Mouse (Mus musculus) regulatory T cell (primary cell): ENCODE measurements around the gene Arrdc5.

Experiments
- in situ Hi-C: fragments of 300-600 bp; cut with MboI, MseI; formaldehyde crosslinking; loops from one replicate; pipeline ENCODE4 v1.15.1; 2025; ENCODE audit warnings: high pct_unique_total_duplicates

The Arrdc5 gene

DNA sequence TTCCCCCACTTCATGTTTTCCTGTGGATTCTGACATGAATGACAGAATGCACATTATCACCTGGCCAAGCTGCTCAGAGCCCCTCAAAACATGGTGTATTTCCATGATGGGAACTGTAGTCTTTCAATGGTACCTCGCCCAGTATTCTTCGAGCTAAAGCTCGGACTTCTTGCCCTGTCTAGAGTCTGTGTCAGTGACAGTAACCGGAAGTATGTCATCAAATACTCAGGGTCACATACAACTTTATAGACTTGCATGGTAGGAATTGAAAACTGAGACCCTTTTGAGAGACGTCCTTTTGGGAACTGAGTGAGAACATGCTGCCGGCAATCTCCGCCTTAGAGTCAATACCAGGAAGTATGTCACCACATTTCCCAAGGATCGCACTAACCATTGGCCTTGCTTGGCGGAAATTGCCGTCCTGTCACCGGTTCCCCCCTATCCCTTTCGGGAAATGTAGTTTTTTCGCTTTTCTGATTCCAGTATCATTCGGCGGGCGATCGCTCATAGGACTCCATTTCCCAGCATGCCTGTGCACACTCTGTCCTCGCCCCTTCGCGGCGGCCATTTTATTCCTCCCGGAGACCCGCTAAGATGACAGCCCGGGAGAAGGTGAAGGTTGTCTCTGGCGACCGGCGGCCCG, 43.7 kb downstream of the Arrdc5 start, which contains the start of gene Fem1a:
TSS of gene Fem1a (plus strand) at position 572 of the 643 bp plus-strand sequence.
- in situ Hi-C loops = no loop called here

DNA sequence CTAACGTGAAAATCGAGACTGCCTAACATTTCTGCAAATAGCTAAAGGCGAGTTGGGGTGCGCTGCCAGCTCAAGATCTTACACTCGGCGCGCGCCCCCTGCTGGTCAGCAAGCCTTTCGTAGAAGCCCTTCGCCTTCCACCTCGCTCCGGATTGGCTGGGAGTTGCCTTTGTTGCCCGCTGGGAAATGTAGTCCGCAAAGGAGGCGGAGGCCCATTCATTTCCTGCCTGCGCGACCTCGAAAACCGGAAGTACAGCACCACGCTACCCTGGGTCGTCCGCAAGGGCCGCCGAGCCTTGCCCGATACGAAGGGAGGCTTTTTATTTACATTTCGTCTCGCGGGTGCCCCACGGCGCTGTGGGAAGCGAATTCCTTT, 44.2 kb downstream of the Arrdc5 start:
- in situ Hi-C loops = no loop called here

DNA sequence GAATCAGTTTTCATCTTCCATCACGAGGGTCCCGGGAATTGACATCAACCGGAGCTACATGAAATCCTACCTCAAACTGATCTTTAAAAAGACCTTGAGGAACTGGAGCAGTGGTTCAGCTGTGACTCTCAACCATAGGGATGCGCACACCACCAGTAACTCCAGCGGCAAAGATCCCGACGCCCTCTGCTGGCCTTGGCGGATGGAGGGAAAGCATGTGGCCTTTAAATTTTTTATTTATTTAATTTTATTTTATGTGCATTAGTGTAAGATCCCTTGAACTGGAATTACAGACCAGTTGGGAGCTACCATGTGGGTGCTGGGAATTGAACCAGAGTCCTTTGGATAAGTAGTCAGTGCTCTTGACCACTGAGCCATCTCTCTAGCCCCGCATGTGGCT, 44.7 kb downstream of the Arrdc5 start:
- in situ Hi-C loops = no loop called here

DNA sequence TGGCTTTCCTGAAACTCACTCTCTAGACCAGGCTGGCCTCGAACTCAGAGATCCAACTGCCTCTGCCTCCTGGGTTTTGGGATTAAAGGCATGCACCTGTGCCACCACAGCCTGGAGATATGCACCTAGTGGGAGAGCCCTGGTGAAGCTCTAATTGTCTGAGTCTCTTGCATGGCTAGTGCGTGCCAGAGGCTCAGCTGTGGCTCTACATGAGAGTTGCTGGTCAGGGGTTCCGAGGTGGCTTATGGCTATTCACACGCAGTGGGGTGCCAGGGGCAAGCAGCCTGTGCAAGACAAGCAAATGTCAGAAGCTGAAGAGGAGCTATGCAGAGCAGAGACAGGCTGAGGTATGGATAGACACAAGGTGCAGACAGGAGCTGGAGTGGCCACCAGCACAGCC, 45.4 kb downstream of the Arrdc5 start:
- in situ Hi-C loops = no loop called here

DNA sequence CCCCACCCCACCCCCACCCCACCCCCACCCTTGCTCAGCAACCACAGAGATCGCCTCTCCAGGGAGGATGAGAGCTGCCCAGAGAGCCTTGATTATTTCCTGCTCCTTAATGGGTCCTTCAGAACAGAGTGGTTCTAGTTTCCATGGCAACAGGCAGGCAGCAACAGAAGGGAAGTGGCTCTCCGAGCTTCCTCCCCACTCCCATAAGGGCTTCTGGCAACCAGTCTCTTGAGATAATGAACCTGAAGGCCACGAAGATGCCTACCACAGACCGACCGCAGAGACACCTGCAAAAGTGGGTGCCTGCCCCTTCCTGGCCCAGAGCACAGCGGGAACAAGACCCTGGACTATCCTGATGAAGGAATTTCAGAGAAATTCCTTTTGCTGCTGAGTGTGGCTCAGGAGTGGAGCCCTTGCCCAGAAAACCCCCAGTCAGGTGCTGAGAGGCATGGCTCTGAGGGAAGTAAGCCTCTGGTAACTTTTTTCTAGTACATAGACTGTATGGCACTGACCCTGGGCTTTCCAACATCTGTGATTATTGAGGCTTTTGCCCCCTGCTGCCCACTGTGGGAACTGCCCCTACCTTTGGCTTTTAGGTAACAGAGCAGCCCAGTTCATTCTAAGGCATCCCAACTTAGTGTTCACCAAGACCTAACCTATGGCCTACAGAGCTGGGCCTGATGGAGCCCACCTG, 48.8 kb downstream of the Arrdc5 start:
- in situ Hi-C loops = no loop called here

DNA sequence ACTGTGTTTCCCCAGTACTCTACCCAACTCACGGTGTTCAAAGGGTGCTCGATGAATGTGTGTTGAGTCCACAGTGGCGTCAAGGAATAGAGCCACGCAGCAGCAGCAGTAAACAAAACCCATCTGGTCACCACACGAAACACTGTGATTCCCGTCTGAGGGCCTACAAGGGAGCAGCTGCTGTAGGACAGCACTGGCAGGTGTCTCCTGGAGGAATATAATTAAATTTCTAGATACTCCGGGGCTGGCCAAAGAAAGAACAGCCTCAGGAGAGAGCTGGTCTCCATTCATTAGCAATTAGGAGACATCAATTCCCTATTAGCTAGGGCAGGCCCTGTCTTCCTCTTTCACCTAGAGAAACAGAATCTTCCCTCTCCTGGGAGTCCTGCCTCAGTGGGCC, 54.5 kb downstream of the Arrdc5 start:
- in situ Hi-C loops = loop anchor here (5.0 kb wide), 2 partner anchors 33 to 113 kb away; no protein-coding TSS in a partner anchor
